Mouse (Mus musculus): ENCODE measurements around the gene Fitm1.

Gene Fitm1

DNA sequence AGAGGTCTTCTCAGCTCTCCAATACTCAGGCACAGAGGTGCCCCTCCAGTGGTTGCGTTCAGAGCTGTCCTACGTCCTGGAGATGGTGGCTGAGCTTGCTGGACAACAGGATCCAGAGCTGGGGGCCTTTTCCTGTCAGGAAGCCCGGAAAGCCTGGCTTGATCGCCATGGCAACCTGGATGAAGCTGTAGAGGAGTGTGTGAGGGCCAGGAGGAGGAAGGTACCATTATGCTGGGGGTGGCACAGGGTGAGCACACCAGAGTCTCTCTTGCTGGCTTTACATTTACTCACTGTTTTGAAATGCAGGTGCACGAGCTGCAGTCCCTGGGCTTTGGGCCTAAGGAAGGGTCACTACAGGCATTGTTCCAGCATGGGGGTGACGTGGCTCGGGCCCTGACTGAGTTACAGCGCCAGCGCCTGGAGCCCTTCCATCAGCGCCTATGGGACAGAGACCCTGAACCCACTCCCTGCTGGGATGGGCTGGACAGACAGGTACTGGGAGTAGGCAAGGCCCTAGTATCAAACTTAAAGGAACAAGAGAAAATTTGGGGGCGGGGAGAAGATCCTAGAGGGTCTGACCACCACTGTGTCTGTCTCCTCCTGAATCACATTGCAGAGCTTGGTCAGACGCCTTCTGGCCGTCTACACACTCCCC lies 20.7 kb downstream of the Fitm1 start:
- no peak for DNase-seq (ENCODE audit: low spot score in 2 of 2)

- no peak for DNase-seq (ENCODE audit: low spot score in 2 of 2)
These were observed 23.3 kb downstream of the Fitm1 start for GRCm38 (mm10) chr14:55598521-55599390.

DNA sequence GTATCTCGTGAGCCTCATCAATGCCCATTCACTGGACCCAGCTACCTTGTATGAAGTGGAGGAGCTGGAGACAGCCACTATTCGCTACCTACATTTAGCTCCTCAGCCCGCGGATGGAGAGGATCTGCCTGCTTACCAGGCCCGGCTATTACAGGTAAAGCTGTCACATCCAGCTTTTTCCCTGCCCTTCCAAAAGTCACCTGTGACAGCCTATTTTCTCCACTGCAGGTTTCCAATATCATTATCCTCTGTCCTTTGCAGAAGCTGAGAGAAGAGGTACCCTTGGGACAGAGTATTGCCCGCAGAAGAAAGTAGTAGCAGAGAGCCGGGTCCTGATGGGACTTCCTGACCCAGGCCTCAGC lies 27.8 kb downstream of the Fitm1 start, which contains the start of gene Irf9:
Gene Irf9, plus strand, starts transcription at position 301 of the 362 bp plus-strand sequence.
- DNase-seq (ENCODE audit: low spot score in 2 of 2): no peak

DNA sequence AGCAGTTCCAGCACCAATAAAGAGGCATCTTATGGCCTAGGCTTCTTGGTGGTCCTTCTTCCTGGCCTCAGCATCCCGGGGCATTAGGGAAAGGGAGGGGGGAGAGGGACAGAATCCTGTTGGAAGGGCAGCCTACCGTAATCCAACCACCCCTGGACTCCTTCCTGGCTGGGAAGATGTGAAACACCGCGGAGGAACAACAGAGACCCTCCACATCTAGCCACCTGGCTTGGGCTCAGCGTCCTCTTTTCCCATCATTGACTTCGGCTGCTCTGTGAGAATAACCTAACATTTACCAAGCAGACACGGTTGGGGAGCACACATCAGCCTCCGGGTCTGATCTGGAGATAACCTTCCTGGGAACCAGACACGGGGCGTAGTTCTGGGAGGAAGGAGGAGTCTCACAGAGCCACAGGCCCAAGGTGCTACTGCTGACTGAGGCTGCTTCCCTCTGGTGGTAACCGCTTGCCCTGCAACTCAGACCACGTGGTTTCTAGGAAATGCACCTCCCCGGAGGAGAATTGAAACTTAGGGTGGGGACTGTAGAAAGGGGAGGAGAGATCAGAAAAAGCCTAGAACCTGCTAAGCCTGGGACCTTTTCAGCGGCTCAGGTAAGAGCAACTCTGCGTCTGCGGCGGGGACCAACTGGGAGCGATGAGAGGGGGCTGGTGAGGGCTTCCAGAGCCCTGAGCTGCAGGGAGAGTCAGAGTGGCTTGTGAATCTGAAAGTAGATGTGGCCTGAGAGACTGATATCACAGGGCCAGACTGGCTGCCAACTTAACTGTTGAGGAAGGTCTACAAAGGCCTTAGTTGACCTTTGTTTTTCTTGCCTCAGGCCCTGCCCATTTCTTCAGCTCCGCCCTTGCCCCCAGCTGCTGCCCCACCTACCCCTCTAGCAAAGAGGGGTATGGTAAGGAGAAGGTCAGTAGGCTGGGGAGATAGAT lies 28.5 kb downstream of the Fitm1 start:
- DNase-seq (ENCODE audit: low spot score in 2 of 2): peak; percentile 86 to 92

DNA sequence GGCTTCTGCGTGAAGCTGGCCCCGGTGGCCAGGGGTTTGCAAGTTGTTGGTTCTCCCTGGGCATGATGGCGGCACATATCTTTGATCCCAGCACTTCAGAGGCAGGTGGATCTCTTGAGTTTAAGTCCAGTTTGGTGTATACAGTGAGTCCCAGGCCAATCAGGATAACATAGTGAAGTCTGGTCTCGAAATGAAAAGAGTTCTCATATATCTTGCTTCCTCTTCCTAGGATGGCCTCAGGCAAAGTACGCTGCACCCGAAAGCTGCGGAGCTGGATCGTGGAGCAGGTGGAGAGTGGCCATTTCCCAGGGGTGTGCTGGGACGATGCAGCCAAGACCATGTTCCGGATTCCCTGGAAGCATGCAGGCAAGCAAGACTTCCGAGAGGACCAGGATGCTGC lies 29.4 kb downstream of the Fitm1 start:
- DNase-seq (ENCODE audit: low spot score in 2 of 2): no peak

- no peak for DNase-seq (ENCODE audit: low spot score in 2 of 2)
These were observed 30.5 kb downstream of the Fitm1 start for GRCm38 (mm10) chr14:55605743-55606459.

DNA sequence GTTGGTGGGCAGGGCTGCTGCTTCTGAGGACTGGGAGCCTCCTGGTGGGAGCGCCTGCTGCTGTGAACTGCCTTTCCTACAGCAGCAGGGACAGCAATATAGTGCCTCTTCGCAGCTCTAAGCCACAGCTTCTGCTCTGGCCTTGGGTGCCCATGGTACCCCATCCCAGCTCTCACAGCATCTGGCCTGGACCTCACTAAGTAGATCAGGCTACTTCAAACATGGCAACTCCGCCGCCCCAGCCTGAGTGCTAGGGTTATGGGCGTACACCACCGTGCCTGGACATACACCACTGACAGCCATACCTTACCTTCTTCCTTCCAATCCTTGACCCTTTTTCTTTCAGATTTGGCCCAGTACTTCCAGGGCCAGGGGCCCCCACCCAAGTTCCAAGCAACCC lies 32.9 kb downstream of the Fitm1 start:
- DNase-seq (ENCODE audit: low spot score in 2 of 2): no peak

DNA sequence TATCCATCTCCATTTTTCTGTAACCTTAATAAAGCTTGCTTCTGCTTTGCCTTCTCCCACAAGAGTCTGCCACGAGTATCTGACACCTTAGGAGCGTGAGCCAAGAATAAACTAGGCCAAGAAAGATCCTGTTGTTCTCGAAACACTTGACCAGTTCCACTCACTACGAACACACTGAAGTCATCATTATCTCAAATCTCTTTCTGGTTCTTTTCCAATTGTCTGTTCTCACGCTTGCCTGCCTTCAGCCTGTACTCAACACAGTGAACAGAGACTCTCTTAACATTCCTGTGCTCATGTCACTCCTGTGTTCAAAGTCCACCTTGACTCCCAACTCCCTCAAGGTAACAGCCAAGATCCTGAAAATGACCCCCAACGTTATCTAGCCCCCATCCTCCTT lies 37.9 kb downstream of the Fitm1 start:
- no peak for DNase-seq (ENCODE audit: low spot score in 2 of 2)

DNA sequence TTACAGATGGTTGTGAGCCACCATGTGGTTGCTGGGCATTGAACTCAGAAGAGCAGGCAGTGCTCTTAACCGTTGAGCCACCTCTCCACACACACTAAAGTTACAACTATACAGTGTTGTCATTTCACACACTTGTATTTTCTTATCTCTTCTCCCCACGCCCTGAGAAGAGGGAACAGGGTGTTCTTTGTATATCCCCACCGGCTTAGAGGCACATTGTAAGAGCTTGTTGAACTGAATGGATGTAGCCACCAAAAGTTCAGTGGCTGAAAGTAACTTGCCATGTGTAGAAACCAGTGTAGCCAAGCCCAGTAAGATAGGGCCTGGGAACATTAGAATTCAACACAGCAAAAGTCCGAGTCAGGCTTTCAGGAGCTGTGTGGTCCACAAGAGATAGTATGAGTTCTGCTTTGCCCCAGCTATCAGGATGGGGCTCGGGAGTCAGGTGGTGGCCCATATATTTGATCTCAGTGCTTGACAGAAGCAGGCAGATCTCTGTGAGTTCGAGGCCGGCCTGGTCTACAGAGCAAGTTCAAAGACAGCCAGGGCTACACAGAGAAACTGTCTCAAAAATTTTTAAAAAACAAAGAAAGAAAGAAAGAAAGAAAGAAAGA lies 39.3 kb downstream of the Fitm1 start:
- no peak for DNase-seq (ENCODE audit: low spot score in 2 of 2)

GRCm38 (mm10) chr14:55615876-55616275 lies 40.5 kb downstream of the Fitm1 start:
- DNase-seq (ENCODE audit: low spot score in 2 of 2): no peak

GRCm38 (mm10) chr14:55616844-55617243 lies 41.4 kb downstream of the Fitm1 start:
- DNase-seq (ENCODE audit: low spot score in 2 of 2): no peak

DNA sequence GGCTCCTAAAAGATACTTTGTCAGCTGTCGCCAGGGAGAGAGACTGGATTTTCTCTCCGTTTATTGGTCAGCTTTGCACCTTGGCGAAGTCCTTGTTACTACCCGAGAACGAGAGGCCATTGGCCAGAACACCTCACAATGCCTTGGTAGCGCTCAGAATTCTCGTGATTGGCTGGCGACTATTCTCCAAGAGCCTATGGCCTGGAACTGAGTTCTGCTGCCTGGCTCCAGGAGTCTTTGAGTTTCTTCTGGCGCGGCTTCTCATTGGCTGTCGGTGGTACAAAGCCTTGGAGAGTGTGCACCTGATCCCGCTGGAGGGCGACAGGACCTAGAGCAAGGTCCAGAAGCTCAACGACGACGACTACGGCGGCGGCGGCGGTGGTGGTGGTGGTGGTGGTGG lies 42.4 kb downstream of the Fitm1 start, which contains the start of gene Rec8:
Gene Rec8, plus strand, starts transcription at position 216 of the 400 bp plus-strand sequence.
- no peak for DNase-seq (ENCODE audit: low spot score in 2 of 2)

DNA sequence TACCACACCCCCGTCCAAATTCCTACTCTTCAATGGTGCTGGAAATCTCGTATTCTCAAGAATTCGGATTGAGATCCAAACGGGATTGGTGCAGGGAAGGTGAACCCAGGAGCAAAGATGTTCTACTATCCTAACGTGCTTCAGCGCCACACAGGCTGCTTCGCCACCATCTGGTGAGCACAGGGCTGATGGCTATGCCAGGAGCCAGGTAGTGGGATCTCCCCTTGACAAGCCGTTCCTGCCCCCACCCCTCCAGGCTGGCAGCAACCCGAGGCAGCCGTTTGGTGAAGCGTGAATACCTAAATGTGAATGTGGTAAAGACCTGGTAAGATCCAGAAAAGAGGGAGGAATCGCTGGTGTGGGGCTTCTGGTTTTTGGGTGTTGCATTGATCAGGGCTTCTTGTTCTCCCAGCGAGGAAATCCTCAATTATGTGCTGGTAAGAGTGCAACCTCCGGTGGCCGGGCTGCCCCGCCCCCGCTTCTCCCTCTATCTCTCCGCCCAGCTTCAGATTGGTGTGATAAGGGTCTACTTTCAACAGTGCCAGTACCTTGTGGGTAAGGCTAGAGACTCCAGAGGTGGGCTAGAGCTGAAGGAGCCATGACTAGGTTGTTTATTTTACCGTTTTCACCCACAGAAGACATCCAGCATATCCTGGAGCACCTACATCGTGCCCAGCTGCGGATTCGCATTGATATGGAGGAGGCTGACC lies 43.2 kb downstream of the Fitm1 start:
- DNase-seq (ENCODE audit: low spot score in 2 of 2): no peak

Measured in urinary bladder, postnatal 36 days (tissue).